Mouse (Mus musculus): ENCODE results near the gene Tbc1d8. TPM values are rescaled to one million over a fixed set of nuclear protein-coding genes. Genes with fewer than 3 reads are reported as not detected.

The Tbc1d8 gene
- total and polyA plus RNA-seq, 3 experiments = 5.2 to 6.3 (median 6.1) TPM

DNA sequence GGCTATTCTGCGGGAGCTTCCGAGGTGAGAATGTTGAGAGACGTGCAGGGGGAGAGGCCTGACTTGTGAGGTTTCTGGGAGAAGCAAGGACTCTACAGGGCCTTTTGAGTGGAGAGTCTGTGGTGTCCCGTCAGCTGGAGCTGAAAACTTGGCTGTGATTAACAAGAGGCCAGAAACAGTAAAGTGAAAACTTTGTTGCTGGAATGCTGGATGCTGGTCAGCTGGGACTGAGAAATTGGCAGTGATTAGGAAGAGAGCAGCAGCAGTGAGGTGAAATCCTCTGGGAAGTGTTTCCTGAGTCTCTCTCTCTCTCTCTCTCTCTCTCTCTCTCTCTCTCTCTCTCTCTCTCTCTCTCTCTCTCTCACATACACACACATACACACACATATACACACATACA, 136.7 kb downstream of the Tbc1d8 start:
- TF ChIP-seq CTCF (IDR thresholded peaks at IDR 0.05) (no peak), POLR2A (IDR thresholded peaks at IDR 0.05; ENCODE audit: insufficient read depth, low read depth, low read length) (no peak), EP300 (IDR thresholded peaks at IDR 0.05; ENCODE audit: insufficient read depth, low read depth, low read length) (no peak)
- Histone ChIP-seq H3K27ac (no peak overlapping the region), H3K79me2 (replicated peaks; ENCODE audit: control insufficient read depth, insufficient read depth, low read length) (no peaks in the 10 kb centered on the region), H3K9ac (ENCODE audit: low read depth, low read length) (no peak overlapping the region), H3K27me3 (ENCODE audit: control insufficient read depth, insufficient read depth, low read length) (no peaks in the 10 kb centered on the region), H3K36me3 (ENCODE audit: control insufficient read depth, insufficient read depth, low read length) (no peaks in the 10 kb centered on the region), H3K4me1 (ENCODE audit: control insufficient read depth, insufficient read depth, low read length) (no peaks in the 10 kb centered on the region), H3K4me3 (no peak overlapping the region)
- 74% methylated on average over 4 of the region's 4 CpGs for WGBS
- intact Hi-C loops (cut with DNase I) = loop anchor here (2.0 to 5.0 kb wide), 2 partner anchors 145 to 341 kb away; no protein-coding TSS in a partner anchor
- DNase-seq = peak in 1 of 2 experiments; percentile 41

DNA sequence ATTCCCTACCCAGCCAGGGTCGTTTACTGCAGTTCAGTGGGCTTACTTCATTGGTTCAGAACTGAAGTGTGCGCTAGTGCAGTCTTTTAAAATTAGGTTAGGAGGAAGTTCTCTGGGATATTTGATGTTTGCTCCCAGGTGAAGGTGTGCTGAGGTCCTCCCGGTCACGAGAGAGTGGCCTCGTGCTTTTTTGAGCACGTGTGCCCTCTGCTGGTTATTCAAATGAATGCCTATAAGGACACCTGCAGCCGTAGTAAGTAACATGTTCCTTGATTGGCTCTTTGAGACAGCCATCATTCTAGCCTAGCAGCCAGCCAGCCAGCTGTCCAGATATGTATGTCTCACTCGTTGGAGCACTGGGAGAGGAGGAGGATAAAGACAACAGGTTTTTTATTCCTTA, 137.9 kb downstream of the Tbc1d8 start:
- 19% methylated on average over 8 of the region's 8 CpGs for WGBS
- TF ChIP-seq CTCF (IDR thresholded peaks at IDR 0.05) = peak; percentile 86
- 0 out of 2 replicates have a peak, but pooled peaks have one; percentile 46 for TF ChIP-seq EP300 (IDR thresholded peaks at IDR 0.05; ENCODE audit: insufficient read depth, low read depth, low read length)
- TF ChIP-seq POLR2A (IDR thresholded peaks at IDR 0.05; ENCODE audit: insufficient read depth, low read depth, low read length) = no peak
- intact Hi-C loops (cut with DNase I) = loop anchor here (1.0 to 5.0 kb wide), 3 partner anchors 143 to 340 kb away; no protein-coding TSS in a partner anchor
- Histone ChIP-seq H3K27ac (no peak overlapping the region), H3K79me2 (replicated peaks; ENCODE audit: control insufficient read depth, insufficient read depth, low read length) (no peaks in the 10 kb centered on the region), H3K4me3 (no peak overlapping the region), H3K9ac (ENCODE audit: low read depth, low read length) (no peak overlapping the region), H3K4me1 (ENCODE audit: control insufficient read depth, insufficient read depth, low read length) (no peaks in the 10 kb centered on the region), H3K27me3 (ENCODE audit: control insufficient read depth, insufficient read depth, low read length) (no peaks in the 10 kb centered on the region), H3K36me3 (ENCODE audit: control insufficient read depth, insufficient read depth, low read length) (no peaks in the 10 kb centered on the region)
- DNase-seq = peak; percentile 42 to 54

DNA sequence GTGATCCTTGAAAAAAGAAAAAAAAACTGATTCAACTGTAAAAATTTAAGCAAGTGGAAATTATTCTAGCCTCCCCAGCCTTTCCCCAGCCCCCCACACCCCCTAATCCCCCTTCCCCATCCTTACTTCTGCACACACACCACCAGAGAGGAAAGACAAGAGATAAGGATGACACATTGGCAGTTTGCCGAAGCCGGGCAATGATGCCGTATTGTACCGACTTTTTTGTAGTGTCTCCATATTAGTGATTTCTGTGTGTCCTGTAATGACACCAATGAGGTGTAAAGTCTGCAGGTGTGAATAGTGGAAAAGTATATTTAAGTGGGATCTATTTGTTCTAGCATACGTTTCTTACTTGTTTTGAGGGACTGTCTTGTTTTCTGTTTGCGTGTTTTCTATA, 138.4 kb downstream of the Tbc1d8 start:
- intact Hi-C loops (cut with DNase I) = loop anchor here (1.0 to 5.0 kb wide), 3 partner anchors 143 to 339 kb away; no protein-coding TSS in a partner anchor
- 43% methylated on average over 6 of the region's 6 CpGs for WGBS
- TF ChIP-seq CTCF (IDR thresholded peaks at IDR 0.05) (no peak), POLR2A (IDR thresholded peaks at IDR 0.05; ENCODE audit: insufficient read depth, low read depth, low read length) (no peak)
- H3K27me3 ChIP-seq (ENCODE audit: control insufficient read depth, insufficient read depth, low read length) = no peaks in the 10 kb centered on the region
- no peak overlapping the region for H3K27ac ChIP-seq
- no peaks in the 10 kb centered on the region for H3K4me1 ChIP-seq (ENCODE audit: control insufficient read depth, insufficient read depth, low read length)
- no peaks in the 10 kb centered on the region for H3K79me2 ChIP-seq (replicated peaks; ENCODE audit: control insufficient read depth, insufficient read depth, low read length)
- no peak for DNase-seq
- no peak overlapping the region for H3K9ac ChIP-seq (ENCODE audit: low read depth, low read length)
- H3K36me3 ChIP-seq (ENCODE audit: control insufficient read depth, insufficient read depth, low read length) = no peaks in the 10 kb centered on the region
- no peak overlapping the region for H3K4me3 ChIP-seq

DNA sequence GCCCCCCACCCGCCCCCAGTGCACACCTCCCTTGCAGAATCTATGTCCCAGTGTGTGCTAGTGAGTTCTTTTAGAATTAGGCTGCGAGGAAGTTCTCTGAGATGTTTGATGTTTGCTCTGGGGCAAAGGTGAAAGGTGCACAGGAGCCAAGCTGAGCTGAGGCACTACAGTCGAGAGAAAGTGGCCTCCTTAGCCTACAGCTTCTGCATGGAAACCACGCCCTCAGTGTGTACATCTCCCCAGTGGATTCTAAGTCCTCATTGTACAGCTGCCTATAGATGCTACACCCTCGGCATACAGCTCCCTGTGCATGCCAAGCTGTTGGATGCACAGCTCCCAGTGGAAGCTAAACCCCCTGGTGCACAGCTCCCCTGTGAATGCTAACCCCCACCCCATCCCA, 139.1 kb downstream of the Tbc1d8 start:
- Histone ChIP-seq H3K36me3 (ENCODE audit: control insufficient read depth, insufficient read depth, low read length) (no peaks in the 10 kb centered on the region), H3K4me3 (no peak overlapping the region), H3K27me3 (ENCODE audit: control insufficient read depth, insufficient read depth, low read length) (no peaks in the 10 kb centered on the region), H3K9ac (ENCODE audit: low read depth, low read length) (no peak overlapping the region), H3K4me1 (ENCODE audit: control insufficient read depth, insufficient read depth, low read length) (no peaks in the 10 kb centered on the region), H3K79me2 (replicated peaks; ENCODE audit: control insufficient read depth, insufficient read depth, low read length) (no peaks in the 10 kb centered on the region), H3K27ac (no peak overlapping the region)
- TF ChIP-seq CTCF (IDR thresholded peaks at IDR 0.05) = no peak
- TF ChIP-seq EP300 (IDR thresholded peaks at IDR 0.05; ENCODE audit: insufficient read depth, low read depth, low read length) = no peak
- TF ChIP-seq POLR2A (IDR thresholded peaks at IDR 0.05; ENCODE audit: insufficient read depth, low read depth, low read length) = no peak
- intact Hi-C loops (cut with DNase I) = no loop called here
- WGBS = 65% methylated on average over 5 of the region's 5 CpGs
- DNase-seq = no peak

DNA sequence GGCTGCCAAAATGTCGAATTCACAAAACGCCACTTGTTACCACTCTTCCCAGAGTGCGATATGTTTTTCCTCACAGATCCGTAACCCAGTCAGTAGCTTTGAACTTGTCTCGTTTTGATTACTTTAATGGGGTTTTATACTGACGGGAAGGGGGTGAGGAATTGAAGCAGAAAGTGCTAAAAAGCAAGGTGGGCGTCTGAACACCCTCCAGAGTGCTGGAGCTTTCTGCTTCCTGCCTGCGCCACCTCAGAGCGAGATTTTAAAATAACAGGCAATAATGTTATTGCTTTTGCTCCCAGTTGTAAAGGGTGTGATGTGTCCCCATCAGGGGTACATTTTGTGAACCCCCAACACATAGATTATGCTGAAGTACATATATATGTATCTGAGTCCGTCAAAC, 139.7 kb downstream of the Tbc1d8 start:
- H3K27me3 ChIP-seq (ENCODE audit: control insufficient read depth, insufficient read depth, low read length) = no peaks in the 10 kb centered on the region
- H3K4me1 ChIP-seq (ENCODE audit: control insufficient read depth, insufficient read depth, low read length) = no peaks in the 10 kb centered on the region
- H3K9ac ChIP-seq (ENCODE audit: low read depth, low read length) = no peak overlapping the region
- H3K4me3 ChIP-seq = no peak overlapping the region
- H3K79me2 ChIP-seq (replicated peaks; ENCODE audit: control insufficient read depth, insufficient read depth, low read length) = no peaks in the 10 kb centered on the region
- no peak for DNase-seq
- 80% methylated on average over 10 of the region's 10 CpGs for WGBS
- no peak overlapping the region for H3K27ac ChIP-seq
- H3K36me3 ChIP-seq (ENCODE audit: control insufficient read depth, insufficient read depth, low read length) = no peaks in the 10 kb centered on the region
- intact Hi-C loops (cut with DNase I) = no loop called here
- TF ChIP-seq CTCF (IDR thresholded peaks at IDR 0.05) (no peak), POLR2A (IDR thresholded peaks at IDR 0.05; ENCODE audit: insufficient read depth, low read depth, low read length) (no peak), EP300 (IDR thresholded peaks at IDR 0.05; ENCODE audit: insufficient read depth, low read depth, low read length) (no peak)

DNA sequence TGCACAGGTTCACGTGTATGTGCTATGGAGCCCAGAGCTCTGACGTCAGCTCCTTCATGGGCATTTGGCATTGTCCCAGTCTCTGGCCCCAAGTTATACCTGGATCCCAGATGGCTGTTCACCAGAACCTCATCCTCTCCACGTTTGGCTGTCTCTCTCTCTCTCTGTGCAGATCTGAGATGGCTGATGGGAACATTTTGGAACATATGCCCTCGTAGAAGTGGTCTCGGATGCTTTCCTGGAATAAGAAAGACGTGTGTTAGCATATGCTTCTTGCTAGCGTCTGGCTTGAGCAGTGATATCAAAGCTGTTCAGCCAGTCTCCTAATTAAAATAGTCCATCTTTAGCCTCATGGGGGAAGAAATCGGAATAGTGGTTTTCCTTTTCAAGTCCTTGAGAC, 141.8 kb downstream of the Tbc1d8 start:
- Histone ChIP-seq H3K36me3 (ENCODE audit: control insufficient read depth, insufficient read depth, low read length) (no peaks in the 10 kb centered on the region), H3K27ac (no peak overlapping the region), H3K9ac (ENCODE audit: low read depth, low read length) (no peak overlapping the region), H3K4me3 (no peak overlapping the region), H3K79me2 (replicated peaks; ENCODE audit: control insufficient read depth, insufficient read depth, low read length) (no peaks in the 10 kb centered on the region), H3K27me3 (ENCODE audit: control insufficient read depth, insufficient read depth, low read length) (no peaks in the 10 kb centered on the region), H3K4me1 (ENCODE audit: control insufficient read depth, insufficient read depth, low read length) (no peaks in the 10 kb centered on the region)
- TF ChIP-seq EP300 (IDR thresholded peaks at IDR 0.05; ENCODE audit: insufficient read depth, low read depth, low read length) (no peak), CTCF (IDR thresholded peaks at IDR 0.05) (no peak), POLR2A (IDR thresholded peaks at IDR 0.05; ENCODE audit: insufficient read depth, low read depth, low read length) (no peak)
- intact Hi-C loops (cut with DNase I) = no loop called here
- no peak for DNase-seq
- 85% methylated on average over 8 of the region's 8 CpGs for WGBS

All from heart, adult 2 months (tissue).